Mouse (Mus musculus) bone marrow, adult 2 months (tissue): Measurements from ENCODE around the gene Zfp644.

Source experiments
- CTCF ChIP-seq: fragments of 200-500 bp; IDR thresholded peaks from 2 replicates; pipeline ENCODE4 v1.5.1; 2011; ENCODE audit warnings: low read length, control low read depth; ENCODE audit not compliant: control insufficient read depth, insufficient read depth
- POLR2A ChIP-seq: fragments of 200-500 bp; IDR thresholded peaks from 2 replicates; pipeline ENCODE4 v1.6.1; 2011; ENCODE audit warnings: low read depth, mild to moderate bottlenecking, control low read depth, low read length, borderline replicate concordance; ENCODE audit not compliant: control insufficient read depth

GRCm38 (mm10) chr5:106680636-106681458 lies 16.2 kb downstream of the Zfp644 start:
- TF ChIP-seq CTCF (no peak), POLR2A (no peak)
